Mouse (Mus musculus): Measurements from ENCODE around the gene Tnr. TPM values are rescaled to one million over a fixed set of nuclear protein-coding genes. Genes with fewer than 3 reads are reported as not detected.
"Not testable (repeated sequence)": the region's sequence is repeated elsewhere in the genome, so short reads cannot be mapped to it uniquely, and the experiment has no call there.

Tnr gene
- total RNA-seq, 2 experiments from 2014 or later, result not detected

DNA sequence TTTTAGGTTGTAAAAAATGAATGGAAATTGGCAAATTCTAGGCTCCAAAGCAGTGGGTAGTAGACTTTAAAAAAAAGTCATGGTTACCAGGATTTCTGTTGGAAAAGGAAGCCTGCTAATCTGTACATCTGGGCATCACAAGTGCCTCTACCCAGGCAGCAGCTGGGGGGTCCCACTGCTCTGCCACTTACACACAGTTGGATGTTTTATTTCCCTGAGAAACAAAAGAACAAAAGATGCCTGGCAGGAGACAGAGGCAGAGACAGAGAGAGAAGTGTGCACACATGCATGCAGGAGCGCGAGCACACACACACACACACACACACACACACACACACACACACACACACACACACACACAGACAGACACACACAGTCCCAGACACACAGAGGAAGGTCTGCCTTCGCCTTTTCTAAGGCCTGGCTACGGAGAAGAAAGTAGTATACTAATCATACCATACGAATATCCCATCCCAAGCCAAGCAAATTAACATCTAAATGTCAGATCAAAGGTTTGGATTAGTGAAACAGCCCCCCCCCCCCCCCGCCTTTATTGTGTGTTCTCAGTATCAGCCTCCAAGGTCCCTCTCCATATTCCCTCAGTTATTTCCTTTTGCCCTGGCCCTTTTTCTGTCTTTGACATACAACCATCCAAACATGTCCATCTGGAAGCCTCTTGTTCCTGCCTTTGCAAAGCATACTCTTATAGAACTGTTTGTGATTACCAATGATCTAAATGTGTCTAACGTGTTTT lies 378.0 kb downstream of the Tnr start:
- ATAC-seq (replicated peaks; ENCODE audit: low FRiP score, poor library complexity, severe bottlenecking), result no peak

DNA sequence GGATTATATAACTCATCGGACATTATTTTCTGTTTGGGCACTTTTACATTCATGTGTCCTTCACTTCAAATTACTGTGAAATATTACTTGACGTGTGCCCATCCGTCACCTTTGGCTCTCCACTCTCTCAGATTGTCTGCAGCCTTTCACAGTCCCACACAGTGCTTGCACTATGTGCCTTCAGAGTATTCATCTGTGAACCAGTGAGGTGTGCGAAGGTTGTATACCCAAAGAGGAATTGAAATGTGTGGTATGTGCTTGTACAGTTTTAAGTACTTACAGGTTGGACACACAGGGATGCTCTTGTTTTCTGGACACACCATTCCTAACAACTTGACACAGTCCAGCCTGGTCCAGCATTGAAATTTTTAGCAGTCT lies 378.5 kb downstream of the Tnr start:
- ATAC-seq (replicated peaks; ENCODE audit: low FRiP score, poor library complexity, severe bottlenecking), result no peak

DNA sequence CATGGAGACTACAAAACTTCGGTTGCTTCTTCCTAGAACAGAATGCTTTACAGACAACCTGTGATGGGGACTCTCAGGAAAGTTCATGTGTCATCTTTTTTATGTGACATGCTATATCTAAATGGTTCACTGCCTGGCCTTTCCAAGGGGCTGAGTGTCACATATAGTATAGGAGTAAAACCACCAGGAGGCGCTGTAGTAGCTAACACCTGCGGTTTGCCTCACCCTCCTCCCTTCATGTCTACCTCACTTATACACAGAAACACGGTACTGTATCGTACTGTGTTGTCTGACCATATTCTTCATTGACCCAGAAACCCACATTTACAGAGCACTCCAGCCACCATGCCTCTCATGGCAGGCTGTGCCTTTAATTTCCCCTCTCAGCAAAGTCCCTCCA lies 387.4 kb downstream of the Tnr start:
- ATAC-seq (replicated peaks; ENCODE audit: low FRiP score, poor library complexity, severe bottlenecking), result peak; percentile 65

- ATAC-seq (replicated peaks; ENCODE audit: low FRiP score, poor library complexity, severe bottlenecking), result no peak
Observed at GRCm38 (mm10) chr1:159914726-159915125, 391.2 kb downstream of the Tnr start.

DNA sequence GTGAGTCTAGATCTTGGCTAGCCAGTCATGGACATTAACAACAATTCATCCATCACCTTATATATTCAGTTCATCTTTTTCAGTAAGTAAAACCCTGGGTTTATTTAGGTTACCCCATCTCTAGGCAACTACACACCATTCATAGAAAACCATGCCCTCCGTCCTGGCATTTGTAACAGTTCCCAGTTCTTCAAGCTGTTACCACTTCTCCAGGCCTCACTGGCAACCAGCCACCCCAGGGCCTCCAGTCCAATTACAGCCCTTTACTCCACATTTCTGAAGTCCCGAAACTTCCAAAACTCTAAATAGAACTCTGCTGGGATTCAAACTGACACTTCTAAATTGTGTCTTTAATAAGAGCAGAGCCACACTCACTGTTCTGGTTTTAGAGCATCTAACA lies 397.0 kb downstream of the Tnr start:
- no peak for ATAC-seq (replicated peaks; ENCODE audit: low FRiP score, poor library complexity, severe bottlenecking)

DNA sequence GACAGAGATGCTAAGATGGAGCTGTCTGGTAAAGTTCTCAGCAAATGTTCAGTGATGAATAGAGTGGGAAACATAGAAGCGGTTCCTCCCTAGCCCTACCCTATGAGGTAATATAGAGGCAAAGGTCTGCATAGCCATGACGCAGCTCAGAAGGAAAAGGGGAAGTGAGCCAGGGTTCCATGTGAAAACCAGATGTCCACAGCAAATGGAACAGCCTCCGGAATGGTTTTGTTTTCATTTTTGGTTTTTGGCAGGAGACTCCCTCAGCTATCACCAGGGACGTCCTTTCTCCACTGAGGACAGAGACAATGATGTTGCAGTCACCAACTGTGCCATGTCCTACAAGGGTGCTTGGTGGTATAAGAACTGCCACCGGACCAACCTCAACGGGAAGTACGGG lies 399.4 kb downstream of the Tnr start:
- no peak for ATAC-seq (replicated peaks; ENCODE audit: low FRiP score, poor library complexity, severe bottlenecking)

GRCm38 (mm10) chr1:159924105-159924504 lies 400.5 kb downstream of the Tnr start:
- ATAC-seq (replicated peaks; ENCODE audit: low FRiP score, poor library complexity, severe bottlenecking), result no peak

DNA sequence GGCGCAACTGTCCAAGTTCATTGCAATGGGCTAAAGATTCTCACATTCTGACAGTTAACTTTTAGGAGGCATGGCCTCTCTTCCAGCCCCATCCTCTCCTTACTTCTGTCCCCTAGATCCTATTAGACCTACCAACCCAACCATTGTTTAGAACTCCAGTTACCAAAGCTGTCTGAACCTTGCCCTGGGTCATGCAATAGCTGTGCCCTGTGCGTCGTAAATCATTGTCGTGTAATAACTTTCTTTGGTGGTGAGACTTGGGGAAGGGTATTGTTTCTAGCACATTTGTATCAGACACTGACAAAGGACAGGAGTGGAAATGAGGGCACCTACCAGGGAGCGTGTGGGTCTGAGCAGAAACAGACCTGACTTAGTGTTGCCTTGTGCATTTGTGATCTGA lies 401.1 kb downstream of the Tnr start:
- ATAC-seq (replicated peaks; ENCODE audit: low FRiP score, poor library complexity, severe bottlenecking), result no peak

- no peak for ATAC-seq (replicated peaks; ENCODE audit: low FRiP score, poor library complexity, severe bottlenecking)
Observed at GRCm38 (mm10) chr1:159928681-159929335, 405.2 kb downstream of the Tnr start.

DNA sequence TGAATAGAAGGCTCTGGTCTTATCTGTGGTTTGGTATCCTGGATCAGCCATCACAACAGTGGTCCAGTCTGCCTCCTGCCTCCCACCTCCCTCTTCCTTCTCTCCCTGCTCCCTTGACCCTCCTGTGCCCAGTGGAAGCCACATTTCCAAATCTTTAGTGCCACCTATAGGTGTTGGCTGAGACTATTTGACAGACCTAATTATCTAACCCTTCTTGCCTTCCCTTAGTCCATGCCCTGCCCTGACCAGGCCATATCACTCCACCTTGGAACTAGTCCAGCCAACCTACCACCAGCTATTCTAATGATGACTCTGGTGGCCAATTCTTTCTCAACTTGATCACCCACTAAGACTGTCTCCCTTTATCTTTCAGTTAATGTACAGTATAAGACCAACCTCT lies 408.5 kb downstream of the Tnr start:
- ATAC-seq (replicated peaks; ENCODE audit: low FRiP score, poor library complexity, severe bottlenecking), result no peak

GRCm38 (mm10) chr1:159932598-159932997 lies 409.0 kb downstream of the Tnr start:
- ATAC-seq (replicated peaks; ENCODE audit: low FRiP score, poor library complexity, severe bottlenecking), result no peak

DNA sequence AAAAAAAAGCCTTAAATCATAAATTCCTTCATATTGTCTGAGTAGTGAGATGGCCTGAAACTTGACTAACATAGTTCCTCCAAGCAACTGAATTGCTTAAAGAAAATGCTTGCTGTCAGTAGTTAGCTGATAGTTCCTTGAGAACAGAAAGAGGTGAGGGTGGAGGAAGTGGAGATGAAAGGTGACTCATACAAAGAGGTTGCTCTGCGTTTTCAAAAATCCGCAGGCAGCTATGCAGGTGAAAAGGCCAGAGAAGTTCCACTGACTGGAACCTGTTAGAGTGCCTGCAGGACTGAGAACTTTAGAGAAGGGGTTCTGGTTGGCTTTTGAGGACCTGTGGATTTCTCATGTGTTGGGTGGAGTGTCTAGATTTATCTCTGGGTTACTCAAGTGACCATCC lies 414.9 kb downstream of the Tnr start:
- ATAC-seq (replicated peaks; ENCODE audit: low FRiP score, poor library complexity, severe bottlenecking), result no peak

GRCm38 (mm10) chr1:159939335-159939734 lies 415.8 kb downstream of the Tnr start:
- ATAC-seq (replicated peaks; ENCODE audit: low FRiP score, poor library complexity, severe bottlenecking), result no peak

DNA sequence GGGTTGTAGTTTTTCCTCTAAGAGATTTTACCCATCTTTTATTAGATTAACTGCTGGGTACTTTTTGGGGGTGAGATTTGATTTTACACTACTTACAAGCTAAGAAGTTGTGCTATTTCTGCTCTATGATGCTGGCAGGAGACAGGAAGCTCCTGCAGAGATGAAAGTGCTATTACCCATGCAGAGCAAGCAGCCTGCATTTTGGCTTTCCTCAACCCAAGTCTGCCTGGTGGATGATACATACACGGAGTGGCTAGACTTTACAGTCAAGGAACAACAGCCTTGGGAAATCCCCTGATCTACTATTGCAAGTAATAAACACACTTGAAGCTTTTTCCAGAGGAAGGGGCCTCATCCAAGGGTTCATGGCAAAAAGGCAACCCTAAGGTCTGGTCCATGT lies 430.0 kb downstream of the Tnr start:
- ATAC-seq (replicated peaks; ENCODE audit: low FRiP score, poor library complexity, severe bottlenecking), result no peak

GRCm38 (mm10) chr1:159963351-159963750 lies 439.8 kb downstream of the Tnr start:
- ATAC-seq (replicated peaks; ENCODE audit: low FRiP score, poor library complexity, severe bottlenecking), result no peak

DNA sequence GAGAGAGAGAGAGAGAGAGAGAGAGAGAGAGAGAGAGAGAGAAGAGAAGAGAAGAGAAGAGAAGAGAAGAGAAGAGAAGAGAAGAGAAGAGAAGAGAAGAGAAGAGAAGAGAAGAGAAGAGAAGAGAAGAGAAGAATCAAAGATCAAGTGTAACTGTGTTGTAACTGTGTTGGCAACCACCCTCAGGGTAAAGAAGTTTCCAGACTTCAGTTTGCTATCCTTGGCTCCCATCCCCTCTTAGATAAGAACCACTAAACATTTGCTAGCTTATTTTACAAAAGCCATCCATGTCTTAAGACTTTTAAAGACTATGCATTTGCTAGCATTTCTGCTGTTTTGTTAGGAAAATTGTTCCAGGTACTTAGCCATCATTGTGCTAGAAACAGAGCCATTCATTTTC lies 442.7 kb downstream of the Tnr start:
- ATAC-seq (replicated peaks; ENCODE audit: low FRiP score, poor library complexity, severe bottlenecking), result not testable (repeated sequence)

- ATAC-seq (replicated peaks; ENCODE audit: low FRiP score, poor library complexity, severe bottlenecking), result no peak
Observed at GRCm38 (mm10) chr1:159968395-159968794, 444.8 kb downstream of the Tnr start.

- ATAC-seq (replicated peaks; ENCODE audit: low FRiP score, poor library complexity, severe bottlenecking), result no peak
Observed at GRCm38 (mm10) chr1:159977786-159978185, 454.2 kb downstream of the Tnr start.

DNA sequence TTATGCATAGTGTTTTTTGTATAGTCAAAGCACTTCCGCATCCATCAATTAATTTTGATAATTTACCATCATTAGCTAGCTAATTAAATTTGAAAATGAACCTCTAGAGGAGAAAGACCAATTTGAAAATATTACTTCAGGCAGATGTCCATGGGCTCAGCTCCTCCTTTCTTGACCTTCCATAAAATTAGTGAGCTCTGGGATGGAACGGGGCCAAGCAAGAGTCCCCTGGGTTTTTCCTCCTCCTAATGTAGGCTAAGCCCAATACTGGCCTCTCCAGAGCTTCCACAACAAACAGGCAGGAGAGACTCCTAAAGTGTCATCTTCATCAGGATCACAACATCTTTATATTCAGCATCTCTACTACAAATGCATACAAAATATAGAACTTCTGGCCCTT lies 455.5 kb downstream of the Tnr start:
- no peak for ATAC-seq (replicated peaks; ENCODE audit: low FRiP score, poor library complexity, severe bottlenecking)

DNA sequence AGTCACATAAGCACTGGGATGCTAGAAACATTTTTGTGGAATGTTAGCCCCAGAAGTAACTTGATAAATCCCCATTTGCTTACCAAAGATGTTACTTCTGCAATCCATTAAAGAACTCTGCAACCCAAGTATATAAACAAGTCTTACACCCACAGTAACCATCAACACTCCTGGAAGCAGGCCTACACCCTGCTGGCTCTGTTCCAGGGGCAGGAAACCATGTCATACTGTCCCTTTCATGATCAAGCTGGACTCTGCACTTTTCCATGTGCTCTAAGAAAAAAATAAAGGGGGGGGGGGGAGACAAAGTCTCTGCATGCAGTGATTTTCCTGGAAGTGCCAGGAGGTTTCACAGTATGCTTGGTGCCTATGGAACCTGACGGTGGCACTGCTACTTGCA lies 456.8 kb downstream of the Tnr start:
- ATAC-seq (replicated peaks; ENCODE audit: low FRiP score, poor library complexity, severe bottlenecking), result no peak
